Mouse (Mus musculus) intestine, embryonic 16.5 days (tissue): ENCODE measurements around the gene Olfr1428. TPM values are rescaled to one million over a fixed set of nuclear protein-coding genes. Genes with fewer than 3 reads are reported as not detected.

Experiments
- ATAC-seq: fragments of 200-750 bp; cut with Nextera tagmentation; 2 replicates; pipeline ENCODE4 v1.8.0; 2017; ENCODE audit warnings: moderate TSS enrichment, moderate library complexity
- H3K27ac ChIP-seq: fragments of 300-500 bp; sonication (generic); 2 replicates; pipeline ENCODE4 v1.5.1; 2014; ENCODE audit warnings: mild to moderate bottlenecking, low read length
- H3K27me3 ChIP-seq: fragments of 300-500 bp; sonication (generic); replicated peaks from 2 replicates; pipeline ENCODE4 v1.6.1; 2014; ENCODE audit warnings: low read length, control low read depth, mixed read lengths; ENCODE audit not compliant: control insufficient read depth, insufficient read depth
- H3K36me3 ChIP-seq: fragments of 300-500 bp; sonication (generic); 2 replicates; pipeline ENCODE4 v1.6.1; 2014; ENCODE audit warnings: low read length, control low read depth; ENCODE audit not compliant: control insufficient read depth, insufficient read depth
- H3K4me1 ChIP-seq: fragments of 300-500 bp; sonication (generic); 2 replicates; pipeline ENCODE4 v1.6.1; 2014; ENCODE audit warnings: low read length, control low read depth, mixed read lengths; ENCODE audit not compliant: control insufficient read depth, insufficient read depth
- H3K4me2 ChIP-seq: fragments of 300-500 bp; sonication (generic); 2 replicates; pipeline ENCODE4 v1.6.1; 2014; ENCODE audit warnings: low read depth, low read length, control low read depth
- H3K4me3 ChIP-seq: fragments of 300-500 bp; sonication (generic); 2 replicates; pipeline ENCODE4 v1.5.1; 2014; ENCODE audit warnings: mild to moderate bottlenecking, low read length
- H3K9ac ChIP-seq: fragments of 300-500 bp; sonication (generic); 2 replicates; pipeline ENCODE4 v1.6.1; 2014; ENCODE audit warnings: low read depth, low read length
- H3K9me3 ChIP-seq: fragments of 300-500 bp; sonication (generic); 2 replicates; pipeline ENCODE4 v1.6.1; 2016; ENCODE audit warnings: low read length, control low read depth; ENCODE audit not compliant: control insufficient read depth
- WGBS: fragments of 180-500 bp; shearing (Covaris S2); extraction: QIAGEN DNeasy Blood & Tissue Kit; methylation state at CpG from one replicate; pipeline ENCODE4 v1.1.7; 2014; 5-methylcytosine and 5-hydroxymethylcytosine counted together
- polyA plus RNA-seq: library from polyadenylated mRNA; unstranded; fragments of >200 nt; fragmentation: Nextera tagmentation; extraction: Ambion mirVana; gene quantifications from 2 replicates; pipeline ENCODE4 v1.2.1, GENCODE M21; 2015

Olfr1428 gene
- polyA plus RNA-seq = not detected in 2 replicates

- no peaks in the 10 kb centered on the region for H3K27me3 ChIP-seq
- H3K9ac ChIP-seq = no peak within 1 kb of the TSS
- no peaks in the 10 kb centered on the region for H3K9me3 ChIP-seq
- H3K4me2 ChIP-seq = no peak within 1 kb of the TSS
- 74% methylated on average over 1 of the region's 1 CpGs for WGBS
- H3K4me3 ChIP-seq = no peak within 1 kb of the TSS
- no peak within 1 kb of the TSS for H3K27ac ChIP-seq
- H3K4me1 ChIP-seq = no peaks in the 10 kb centered on the region
- no peaks in the 10 kb centered on the region for H3K36me3 ChIP-seq
- no peak for ATAC-seq
Observed at GRCm38 (mm10) chr19:12115797-12116196, at the start of gene Olfr1428. Gene Olfr1428, minus strand, starts transcription at chr19:12115897.

- H3K4me3 ChIP-seq = no peak overlapping the region
- H3K9ac ChIP-seq = no peak overlapping the region
- no peaks in the 10 kb centered on the region for H3K9me3 ChIP-seq
- H3K27me3 ChIP-seq = no peaks in the 10 kb centered on the region
- no peaks in the 10 kb centered on the region for H3K4me1 ChIP-seq
- no peak for ATAC-seq
- WGBS = 72% methylated on average over 3 of the region's 3 CpGs
- no peak overlapping the region for H3K4me2 ChIP-seq
- H3K27ac ChIP-seq = no peak overlapping the region
- H3K36me3 ChIP-seq = no peaks in the 10 kb centered on the region
Observed at GRCm38 (mm10) chr19:12145452-12145851, 29.8 kb upstream of the Olfr1428 start.

DNA sequence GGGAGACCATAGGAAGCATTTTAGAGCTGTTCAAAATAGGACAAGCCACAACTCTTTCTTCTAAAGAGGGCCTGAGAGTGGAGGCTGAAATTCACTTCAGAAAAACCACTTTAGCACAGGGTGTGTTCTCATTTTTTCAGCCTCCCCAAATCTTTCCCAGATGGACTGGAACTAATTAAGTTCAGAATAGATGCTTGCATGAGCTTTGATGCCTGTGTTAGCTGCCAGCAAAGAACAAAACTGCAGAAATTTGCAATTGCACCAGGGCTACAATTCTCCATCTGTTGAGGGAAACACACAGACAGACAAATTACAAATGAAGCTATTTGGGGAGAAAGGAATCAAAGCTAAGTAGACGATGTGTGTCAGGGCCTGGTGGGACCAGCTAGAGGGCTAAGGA, 27.7 kb upstream of the Olfr1428 start:
- 74% methylated on average over 1 of the region's 1 CpGs for WGBS
- no peaks in the 10 kb centered on the region for H3K9me3 ChIP-seq
- no peak for ATAC-seq
- H3K27ac ChIP-seq = no peak overlapping the region
- H3K36me3 ChIP-seq = no peaks in the 10 kb centered on the region
- no peak overlapping the region for H3K9ac ChIP-seq
- no peaks in the 10 kb centered on the region for H3K27me3 ChIP-seq
- no peak overlapping the region for H3K4me2 ChIP-seq
- no peak overlapping the region for H3K4me3 ChIP-seq
- no peaks in the 10 kb centered on the region for H3K4me1 ChIP-seq

DNA sequence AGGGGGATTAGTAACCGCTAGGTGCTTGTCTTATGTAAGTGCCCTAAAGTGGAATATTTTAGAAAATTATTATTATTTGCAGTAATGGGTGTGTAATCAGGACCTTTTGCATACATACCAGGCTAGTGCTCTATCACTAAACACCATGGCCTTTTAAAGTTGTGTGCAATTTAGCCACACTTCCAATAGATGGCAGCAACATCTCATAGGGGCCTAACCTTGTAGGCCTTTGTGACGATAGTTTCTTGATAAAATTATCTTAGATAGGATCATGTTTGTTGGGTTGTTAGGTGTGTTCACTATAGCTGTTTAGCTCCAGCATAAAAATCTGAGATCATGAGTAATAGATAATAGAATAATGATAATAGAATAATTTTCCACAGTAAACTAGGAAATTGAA, 18.6 kb upstream of the Olfr1428 start:
- Histone ChIP-seq H3K4me3 (no peak overlapping the region), H3K4me2 (no peak overlapping the region), H3K27ac (no peak overlapping the region), H3K4me1 (no peaks in the 10 kb centered on the region), H3K9ac (no peak overlapping the region), H3K9me3 (no peaks in the 10 kb centered on the region), H3K27me3 (no peaks in the 10 kb centered on the region), H3K36me3 (no peaks in the 10 kb centered on the region)
- ATAC-seq = no peak
- WGBS = 30% methylated on average over 2 of the region's 2 CpGs

DNA sequence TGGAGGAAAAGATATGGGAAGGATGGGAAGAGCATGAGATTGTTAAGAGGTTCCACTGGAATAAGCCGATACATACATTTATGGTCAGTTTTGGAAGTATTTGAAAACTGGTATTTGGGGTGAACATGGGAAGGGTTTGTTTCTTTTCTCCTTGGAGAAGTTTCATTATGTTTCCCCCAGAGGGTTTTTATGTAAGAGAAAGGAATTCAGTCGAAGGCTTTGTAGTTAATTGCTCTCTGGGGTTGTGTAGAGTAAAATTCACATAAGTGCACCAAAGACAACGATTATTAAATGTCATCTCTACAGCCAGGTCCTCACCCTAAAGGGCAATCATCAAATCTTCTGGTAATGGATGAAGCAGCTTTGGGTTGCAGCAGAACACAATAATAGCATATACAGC, 7.4 kb upstream of the Olfr1428 start, which contains the start of gene Olfr76:
Gene Olfr76 (minus strand): TSS at position 101 of the 400 bp plus-strand sequence.
- 77% methylated on average over 3 of the region's 3 CpGs for WGBS
- no peak within 1 kb of the TSS for H3K9ac ChIP-seq
- H3K4me3 ChIP-seq = no peak within 1 kb of the TSS
- ATAC-seq = no peak
- no peaks in the 10 kb centered on the region for H3K4me1 ChIP-seq
- no peaks in the 10 kb centered on the region for H3K9me3 ChIP-seq
- H3K4me2 ChIP-seq = no peak within 1 kb of the TSS
- no peaks in the 10 kb centered on the region for H3K27me3 ChIP-seq
- H3K27ac ChIP-seq = no peak within 1 kb of the TSS
- H3K36me3 ChIP-seq = no peaks in the 10 kb centered on the region

- no peak for ATAC-seq
- Histone ChIP-seq H3K4me2 (no peak overlapping the region), H3K9me3 (no peaks in the 10 kb centered on the region)
Observed at GRCm38 (mm10) chr19:12116464-12116863, 767 bp upstream of the Olfr1428 start.

GRCm38 (mm10) chr19:12113807-12114206, 1.9 kb downstream of the Olfr1428 start:
- Histone ChIP-seq H3K36me3 (no peaks in the 10 kb centered on the region), H3K4me3 (no peak overlapping the region), H3K27me3 (no peaks in the 10 kb centered on the region), H3K9me3 (no peaks in the 10 kb centered on the region), H3K4me2 (no peak overlapping the region), H3K9ac (no peak overlapping the region), H3K27ac (no peak overlapping the region), H3K4me1 (no peaks in the 10 kb centered on the region)
- ATAC-seq = no peak
- 53% methylated on average over 1 of the region's 1 CpGs for WGBS

More at GRCm38 (mm10) chr19:12116464-12116863, 767 bp upstream of the Olfr1428 start:
- H3K4me3 ChIP-seq = no peak overlapping the region
- H3K27ac ChIP-seq = no peak overlapping the region
- H3K9ac ChIP-seq = no peak overlapping the region
- no peaks in the 10 kb centered on the region for H3K36me3 ChIP-seq
- H3K27me3 ChIP-seq = no peaks in the 10 kb centered on the region
- 91% methylated on average over 3 of the region's 3 CpGs for WGBS
- H3K4me1 ChIP-seq = no peaks in the 10 kb centered on the region

DNA sequence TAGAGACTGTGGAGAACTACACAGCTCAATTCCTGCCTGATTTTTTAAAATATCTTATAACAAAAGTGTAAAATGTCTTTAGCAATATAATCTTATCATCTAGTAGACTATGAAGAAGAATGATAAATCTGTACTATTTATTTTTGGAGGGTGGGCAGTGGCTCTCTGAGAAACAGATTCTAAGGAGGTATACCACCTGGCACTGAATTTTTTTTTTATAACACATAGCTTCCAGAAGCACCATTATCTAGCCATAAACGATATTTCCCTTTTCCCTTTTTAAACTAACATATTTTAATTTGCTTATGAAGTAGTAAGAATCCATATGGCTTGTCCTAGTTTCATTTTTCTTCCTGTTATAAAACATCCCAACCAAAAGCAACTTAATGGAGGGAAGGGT, 11.2 kb downstream of the Olfr1428 start:
- no peak for ATAC-seq

DNA sequence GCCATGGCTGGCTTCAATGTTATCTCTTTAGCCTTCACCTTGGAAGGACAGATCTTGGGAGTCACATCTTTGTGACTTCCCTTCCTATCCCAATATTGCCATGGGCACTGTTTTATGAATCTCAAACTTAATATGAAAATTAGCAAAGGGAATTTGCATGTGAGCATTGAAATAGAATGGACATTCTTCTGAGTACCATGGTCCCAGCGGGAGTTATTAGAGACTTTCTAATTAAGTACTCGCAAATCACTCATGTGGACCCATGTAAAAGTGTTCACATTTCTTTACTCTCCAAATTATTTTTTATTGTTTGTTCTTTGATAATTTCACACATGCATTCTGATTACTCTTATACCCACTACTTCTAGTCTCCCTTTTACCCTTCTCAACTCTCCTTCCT, 12.5 kb downstream of the Olfr1428 start, which contains the start of gene Olfr1427:
Gene Olfr1427 (minus strand): TSS at position 101 of the 400 bp plus-strand sequence.
- H3K9me3 ChIP-seq = no peaks in the 10 kb centered on the region

More for the DNA sequence above, 11.2 kb downstream of the Olfr1428 start:
- H3K27me3 ChIP-seq = no peaks in the 10 kb centered on the region
- H3K4me2 ChIP-seq = no peak overlapping the region
- H3K4me3 ChIP-seq = no peak overlapping the region
- no peaks in the 10 kb centered on the region for H3K9me3 ChIP-seq
- 58% methylated on average over 1 of the region's 1 CpGs for WGBS
- H3K4me1 ChIP-seq = no peaks in the 10 kb centered on the region
- H3K9ac ChIP-seq = no peak overlapping the region
- H3K36me3 ChIP-seq = no peaks in the 10 kb centered on the region
- H3K27ac ChIP-seq = no peak overlapping the region

DNA sequence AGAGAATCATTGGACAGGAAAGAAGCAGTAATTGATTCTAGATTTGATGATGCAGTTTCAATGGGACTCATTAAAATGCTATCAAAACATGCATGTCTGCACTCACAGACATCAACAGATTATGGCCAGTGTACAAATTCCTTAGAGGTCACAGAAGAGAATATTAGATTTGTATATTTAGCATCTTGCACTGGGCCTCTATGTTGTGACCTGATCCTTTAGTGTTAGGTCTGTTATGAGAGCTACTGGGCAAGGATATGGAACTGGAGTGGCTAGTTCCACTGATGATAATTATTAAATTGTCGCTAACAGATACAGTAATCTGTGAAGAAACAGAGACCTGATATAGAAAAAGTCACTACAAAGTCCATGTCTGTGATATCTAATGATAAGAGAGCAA, 23.8 kb downstream of the Olfr1428 start, which contains the start of gene Olfr1426:
Gene Olfr1426 (minus strand): TSS at position 101 of the 400 bp plus-strand sequence.
- no peak for ATAC-seq
- H3K4me3 ChIP-seq = no peak within 1 kb of the TSS
- no peaks in the 10 kb centered on the region for H3K9me3 ChIP-seq

More for the DNA sequence above, 12.5 kb downstream of the Olfr1428 start, which contains the start of gene Olfr1427:
- Histone ChIP-seq H3K27me3 (no peaks in the 10 kb centered on the region), H3K36me3 (no peaks in the 10 kb centered on the region), H3K27ac (no peak within 1 kb of the TSS), H3K9ac (no peak within 1 kb of the TSS), H3K4me3 (no peak within 1 kb of the TSS), H3K4me1 (no peaks in the 10 kb centered on the region), H3K4me2 (no peak within 1 kb of the TSS)
- 88% methylated on average over 2 of the region's 2 CpGs for WGBS
- no peak for ATAC-seq

More for the DNA sequence above, 23.8 kb downstream of the Olfr1428 start, which contains the start of gene Olfr1426:
- Histone ChIP-seq H3K27ac (no peak within 1 kb of the TSS), H3K27me3 (no peaks in the 10 kb centered on the region), H3K9ac (no peak within 1 kb of the TSS), H3K4me1 (no peaks in the 10 kb centered on the region), H3K36me3 (no peaks in the 10 kb centered on the region), H3K4me2 (no peak within 1 kb of the TSS)
- 85% methylated on average over 1 of the region's 1 CpGs for WGBS
